Mouse (Mus musculus) kidney, embryonic 14.5 days (tissue): ENCODE data around the gene Kat2b. TPM values are rescaled to one million over a fixed set of nuclear protein-coding genes. Genes with fewer than 3 reads are reported as not detected.

Source experiments
- ATAC-seq: fragments of 200-750 bp; cut with Nextera tagmentation; 2 replicates; pipeline ENCODE4 v1.8.0; 2017; ENCODE audit warnings: moderate number of reproducible peaks, mild to moderate bottlenecking, moderate TSS enrichment, moderate library complexity; ENCODE audit not compliant: low FRiP score, low TSS enrichment
- H3K27ac ChIP-seq: fragments of 300-500 bp; sonication (generic); 2 replicates; pipeline ENCODE4 v1.5.1; 2014; ENCODE audit warnings: low read depth, mild to moderate bottlenecking, low read length, moderate library complexity, mixed read lengths
- H3K27me3 ChIP-seq: fragments of 300-500 bp; sonication (generic); 2 replicates; pipeline ENCODE4 v1.6.1; 2014; ENCODE audit warnings: mild to moderate bottlenecking, low read length; ENCODE audit not compliant: control insufficient read depth, insufficient read depth
- H3K36me3 ChIP-seq: fragments of 300-500 bp; sonication (generic); 2 replicates; pipeline ENCODE4 v1.6.1; 2014; ENCODE audit warnings: low read length, mixed read lengths; ENCODE audit not compliant: control insufficient read depth, insufficient read depth
- H3K4me1 ChIP-seq: fragments of 300-500 bp; sonication (generic); 2 replicates; pipeline ENCODE4 v1.6.1; 2014; ENCODE audit warnings: low read length, mixed read lengths; ENCODE audit not compliant: control insufficient read depth, insufficient read depth
- H3K4me2 ChIP-seq: fragments of 300-500 bp; sonication (generic); replicated peaks from 2 replicates; pipeline ENCODE4 v1.6.1; 2014; ENCODE audit warnings: low read depth, mild to moderate bottlenecking, low read length
- H3K4me3 ChIP-seq: fragments of 300-500 bp; sonication (generic); 2 replicates; pipeline ENCODE4 v1.5.1; 2014; ENCODE audit warnings: mild to moderate bottlenecking, low read length
- H3K9ac ChIP-seq: fragments of 300-500 bp; sonication (generic); 2 replicates; pipeline ENCODE4 v1.6.1; 2014; ENCODE audit warnings: low read depth, mild to moderate bottlenecking, low read length, moderate library complexity
- H3K9me3 ChIP-seq: fragments of 300-500 bp; sonication (generic); 2 replicates; pipeline ENCODE4 v1.6.1; 2016; ENCODE audit warnings: low read length; ENCODE audit not compliant: control insufficient read depth
- WGBS: fragments of 180-500 bp; shearing (Covaris S2); extraction: QIAGEN DNeasy Blood & Tissue Kit; methylation state at CpG from one replicate; pipeline ENCODE4 v1.1.7; 2014; 5-methylcytosine and 5-hydroxymethylcytosine counted together
- polyA plus RNA-seq: library from polyadenylated mRNA; unstranded; fragments of >200 nt; fragmentation: Nextera tagmentation; extraction: Ambion mirVana; gene quantifications from 2 replicates; pipeline ENCODE4 v1.2.1, GENCODE M21; 2014

The Kat2b gene
- polyA plus RNA-seq, 1 experiment from 2014 or later: 5.8 TPM

GRCm38 (mm10) chr17:53587074-53587851, 20.6 kb downstream of the Kat2b start:
- no peaks in the 10 kb centered on the region for H3K36me3 ChIP-seq
- ATAC-seq: peak; percentile 76; the same call in 1 of the 2 replicates
- H3K4me3 ChIP-seq: no peak overlapping the region
- no peak overlapping the region for H3K27ac ChIP-seq
- WGBS: 58% methylated on average over 14 of the region's 14 CpGs
- H3K4me1 ChIP-seq: 0 out of 2 replicates have a peak, but pooled peaks cover 2% of the 10 kb centered on the region
- no peaks in the 10 kb centered on the region for H3K27me3 ChIP-seq
- H3K9me3 ChIP-seq: no peaks in the 10 kb centered on the region
- H3K4me2 ChIP-seq: no peak overlapping the region
- no peak overlapping the region for H3K9ac ChIP-seq

GRCm38 (mm10) chr17:53588097-53588855, 21.6 kb downstream of the Kat2b start:
- Histone ChIP-seq H3K36me3 (no peaks in the 10 kb centered on the region), H3K4me2 (no peak overlapping the region), H3K4me3 (no peak overlapping the region), H3K27ac (no peak overlapping the region), H3K9me3 (no peaks in the 10 kb centered on the region), H3K27me3 (no peaks in the 10 kb centered on the region), H3K4me1 (0 out of 2 replicates have a peak, but pooled peaks cover 2% of the 10 kb centered on the region), H3K9ac (no peak overlapping the region)
- ATAC-seq: no peak
- 83% methylated on average over 9 of the region's 9 CpGs for WGBS

- no peak overlapping the region for H3K4me3 ChIP-seq
- H3K9ac ChIP-seq: no peak overlapping the region
- 91% methylated on average over 6 of the region's 6 CpGs for WGBS
- H3K36me3 ChIP-seq: no peaks in the 10 kb centered on the region
- H3K27ac ChIP-seq: no peak overlapping the region
- ATAC-seq: no peak
- no peaks in the 10 kb centered on the region for H3K9me3 ChIP-seq
- H3K4me2 ChIP-seq: no peak overlapping the region
- 0 out of 2 replicates have a peak, but pooled peaks cover 2% of the 10 kb centered on the region for H3K4me1 ChIP-seq
- H3K27me3 ChIP-seq: no peaks in the 10 kb centered on the region
These were observed 23.4 kb downstream of the Kat2b start for GRCm38 (mm10) chr17:53590110-53590509.

DNA sequence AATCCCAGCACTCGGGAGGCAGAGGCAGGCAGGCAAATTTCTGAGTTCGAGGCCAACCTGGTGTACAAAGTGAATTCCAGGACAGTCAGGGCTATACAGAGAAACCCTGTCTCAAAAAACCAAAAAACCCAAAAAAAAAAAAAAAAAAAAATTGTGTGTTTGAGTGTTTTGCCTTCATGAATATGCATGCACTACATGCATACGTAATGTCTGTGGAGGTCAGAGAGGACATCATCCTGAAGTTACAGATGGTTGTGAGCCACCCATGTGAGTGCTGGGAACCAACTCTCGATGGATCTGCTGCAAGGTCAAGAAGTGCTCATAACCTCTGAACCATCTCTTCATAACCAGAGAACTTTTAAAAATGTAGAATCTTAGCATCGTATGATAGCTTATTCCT, 25.2 kb downstream of the Kat2b start:
- H3K9me3 ChIP-seq: no peaks in the 10 kb centered on the region
- H3K27me3 ChIP-seq: no peaks in the 10 kb centered on the region
- no peak overlapping the region for H3K27ac ChIP-seq
- no peaks in the 10 kb centered on the region for H3K36me3 ChIP-seq
- no peak overlapping the region for H3K4me2 ChIP-seq
- ATAC-seq: no peak
- no peak overlapping the region for H3K9ac ChIP-seq
- WGBS: 89% methylated on average over 5 of the region's 5 CpGs
- 0 out of 2 replicates have a peak, but pooled peaks cover 2% of the 10 kb centered on the region for H3K4me1 ChIP-seq
- H3K4me3 ChIP-seq: no peak overlapping the region

- Histone ChIP-seq H3K27ac (no peak overlapping the region), H3K9ac (no peak overlapping the region), H3K9me3 (no peaks in the 10 kb centered on the region), H3K36me3 (no peaks in the 10 kb centered on the region), H3K27me3 (no peaks in the 10 kb centered on the region), H3K4me2 (no peak overlapping the region), H3K4me1 (no peaks in the 10 kb centered on the region), H3K4me3 (no peak overlapping the region)
- ATAC-seq: no peak
- WGBS: 86% methylated on average over 4 of the region's 4 CpGs
These were observed 27.9 kb downstream of the Kat2b start for GRCm38 (mm10) chr17:53594590-53594989.

GRCm38 (mm10) chr17:53595527-53595926, 28.9 kb downstream of the Kat2b start:
- H3K9ac ChIP-seq: no peak overlapping the region
- H3K4me3 ChIP-seq: no peak overlapping the region
- ATAC-seq: no peak
- no peak overlapping the region for H3K4me2 ChIP-seq
- WGBS: 83% methylated on average over 8 of the region's 8 CpGs
- H3K4me1 ChIP-seq: no peaks in the 10 kb centered on the region
- H3K27ac ChIP-seq: no peak overlapping the region
- H3K27me3 ChIP-seq: no peaks in the 10 kb centered on the region
- no peaks in the 10 kb centered on the region for H3K36me3 ChIP-seq
- no peaks in the 10 kb centered on the region for H3K9me3 ChIP-seq

- H3K27me3 ChIP-seq: no peaks in the 10 kb centered on the region
- H3K9ac ChIP-seq: no peak overlapping the region
- no peaks in the 10 kb centered on the region for H3K9me3 ChIP-seq
- WGBS: 39% methylated on average over 3 of the region's 3 CpGs
- H3K4me3 ChIP-seq: no peak overlapping the region
- H3K27ac ChIP-seq: no peak overlapping the region
- no peaks in the 10 kb centered on the region for H3K36me3 ChIP-seq
- no peak overlapping the region for H3K4me2 ChIP-seq
- no peak for ATAC-seq
- no peaks in the 10 kb centered on the region for H3K4me1 ChIP-seq
These were observed 29.7 kb downstream of the Kat2b start for GRCm38 (mm10) chr17:53596314-53596882.

- WGBS: 72% methylated on average over 11 of the region's 11 CpGs
- no peak for ATAC-seq
These were observed 30.5 kb downstream of the Kat2b start for GRCm38 (mm10) chr17:53596941-53597790.

More at GRCm38 (mm10) chr17:53596941-53597790, 30.5 kb downstream of the Kat2b start:
- Histone ChIP-seq H3K4me3 (no peak overlapping the region), H3K27ac (no peak overlapping the region), H3K9ac (no peak overlapping the region), H3K36me3 (no peaks in the 10 kb centered on the region), H3K27me3 (no peaks in the 10 kb centered on the region), H3K4me1 (no peaks in the 10 kb centered on the region), H3K9me3 (no peaks in the 10 kb centered on the region), H3K4me2 (no peak overlapping the region)
